Mouse (Mus musculus): ENCODE results near the gene Dusp23.

- TF ChIP-seq CTCF (IDR thresholded peaks at IDR 0.05; ENCODE audit: borderline replicate concordance, control insufficient read depth, extremely low read depth, insufficient read depth, low read length, poor library complexity) (no peak), POLR2A (IDR thresholded peaks at IDR 0.05; ENCODE audit: control insufficient read depth, extremely low read depth, insufficient read depth, low read length, poor library complexity) (no peak)
Measured at GRCm38 (mm10) chr1:172618141-172618540, 14.6 kb downstream of the Dusp23 start.

All from thymus, adult 2 months (tissue).